Mouse (Mus musculus) Patski (cell line): ENCODE results near the gene Mgat5. TPM values are rescaled to one million over a fixed set of nuclear protein-coding genes. Genes with fewer than 3 reads are reported as not detected.
A peak's percentile ranks its signal among the peaks of the same experiment; 100 is the strongest.

Experiments
- ATAC-seq: fragments of 100-300 bp; one replicate; pipeline ENCODE4 v1.8.0; 2021
- CTCF ChIA-PET: fragments of 350-600 bp; sonication (Branson Sonifier 250); formaldehyde crosslinking; loops from one replicate; lab custom pipeline; 2022; ENCODE audit warnings: inconsistent platforms; lab: Charles Lee
- POLR2A ChIA-PET: fragments of 350-600 bp; sonication (Branson Sonifier 250); formaldehyde crosslinking; loops from one replicate; lab custom pipeline; 2022; ENCODE audit warnings: antibody characterized with exemption, inconsistent platforms; lab: Charles Lee
- DNase-seq: peaks from one replicate; pipeline ENCODE4 v3.0.0-alpha.2; 2011; ENCODE audit warnings: low read depth, low spot score
- H3K27me3 ChIP-seq: fragments of 371-371 bp; one replicate; pipeline ENCODE4 v1.5.1; 2021
- CTCF ChIP-seq: fragments of 100-300 bp; IDR thresholded peaks from one replicate; pipeline ENCODE4 v1.5.1; 2021
- in situ Hi-C: fragments of 300-500 bp; cut with MboI; formaldehyde crosslinking; loops from 3 replicates; pipeline ENCODE4 v1.11.1; 2018; ENCODE audit warnings: low pct_unique_long_range_greater_than_20kb, mixed read lengths
- polyA plus RNA-seq: library from polyadenylated mRNA; unstranded; gene quantifications from one replicate; pipeline ENCODE4 v1.2.3, GENCODE M21; 2021

Mgat5 gene
- polyA plus RNA-seq, 1 experiment from 2014 or later, result 6.6 TPM

- in situ Hi-C loops, result no loop called here
- no peak for TF ChIP-seq CTCF
- no peaks in the 10 kb centered on the region for H3K27me3 ChIP-seq
- POLR2A ChIA-PET, result no interaction called here
- ATAC-seq (no peak), DNase-seq (no peak)
- CTCF ChIA-PET, result interaction anchor here (1.1 to 1.4 kb wide), 2 partner anchors 17 to 29 kb away, joined by 3 to 5 read pairs; no protein-coding TSS in a partner anchor
Measured at GRCm38 (mm10) chr1:127278067-127278466, 73.3 kb downstream of the Mgat5 start.

GRCm38 (mm10) chr1:127280256-127280655 lies 75.4 kb downstream of the Mgat5 start:
- no peak for ATAC-seq
- in situ Hi-C loops, result no loop called here

GRCm38 (mm10) chr1:127284975-127285374 lies 80.2 kb downstream of the Mgat5 start:
- in situ Hi-C loops, result no loop called here
- H3K27me3 ChIP-seq, result no peaks in the 10 kb centered on the region
- ChIA-PET POLR2A (interaction anchor here (0.7 kb wide), 1 partner anchor 71 kb away, joined by 3 read pairs; no protein-coding TSS in a partner anchor), CTCF (interaction anchor here (0.7 kb wide), 1 partner anchor 9 kb away, joined by 4 read pairs; no protein-coding TSS in a partner anchor)
- no peak for TF ChIP-seq CTCF
- no peak for ATAC-seq
- no peak for DNase-seq

More at GRCm38 (mm10) chr1:127280256-127280655, 75.4 kb downstream of the Mgat5 start:
- TF ChIP-seq CTCF, result peak; percentile 42
- no peaks in the 10 kb centered on the region for H3K27me3 ChIP-seq
- DNase-seq, result no peak
- ChIA-PET POLR2A (no interaction called here), CTCF (interaction anchor here (1.1 kb wide), 1 partner anchor 72 kb away, joined by 3 read pairs; no protein-coding TSS in a partner anchor)

- H3K27me3 ChIP-seq, result no peaks in the 10 kb centered on the region
- no peak for TF ChIP-seq CTCF
- in situ Hi-C loops, result no loop called here
- ChIA-PET POLR2A (no interaction called here), CTCF (no interaction called here)
- ATAC-seq (no peak), DNase-seq (no peak)
Measured at GRCm38 (mm10) chr1:127287505-127287904, 82.7 kb downstream of the Mgat5 start.

GRCm38 (mm10) chr1:127290879-127291278 lies 86.1 kb downstream of the Mgat5 start:
- POLR2A ChIA-PET, result interaction anchor here (1.1 kb wide), 1 partner anchor 14 kb away, joined by 3 read pairs; no protein-coding TSS in a partner anchor
- no peaks in the 10 kb centered on the region for H3K27me3 ChIP-seq
- CTCF ChIA-PET, result interaction anchor here (1.0 kb wide), 1 partner anchor 16 kb away, joined by 3 read pairs; no protein-coding TSS in a partner anchor

GRCm38 (mm10) chr1:127291721-127292120 lies 86.9 kb downstream of the Mgat5 start:
- POLR2A ChIA-PET, result no interaction called here
- CTCF ChIA-PET, result interaction anchor here (1.1 kb wide), 1 partner anchor 24 kb away, joined by 3 read pairs; no protein-coding TSS in a partner anchor
- H3K27me3 ChIP-seq, result no peaks in the 10 kb centered on the region
- ATAC-seq (no peak), DNase-seq (no peak)
- in situ Hi-C loops, result loop anchor here (5.0 kb wide), 1 partner anchor 84 kb away; the partner anchor contains the start of gene Mgat5
- no peak for TF ChIP-seq CTCF

More at GRCm38 (mm10) chr1:127290879-127291278, 86.1 kb downstream of the Mgat5 start:
- in situ Hi-C loops, result loop anchor here (5.0 kb wide), 1 partner anchor 84 kb away; the partner anchor contains the start of gene Mgat5
- TF ChIP-seq CTCF, result no peak
- no peak for ATAC-seq
- no peak for DNase-seq

GRCm38 (mm10) chr1:127293286-127293685 lies 88.5 kb downstream of the Mgat5 start:
- no peaks in the 10 kb centered on the region for H3K27me3 ChIP-seq
- no peak for TF ChIP-seq CTCF
- no peak for DNase-seq
- ATAC-seq, result no peak
- ChIA-PET POLR2A (no interaction called here), CTCF (interaction anchor here (1.1 to 2.0 kb wide), 2 partner anchors 9 to 15 kb away, joined by 3 to 4 read pairs; no protein-coding TSS in a partner anchor)
- in situ Hi-C loops, result loop anchor here (5.0 kb wide), 1 partner anchor 86 kb away; the partner anchor contains the start of gene Mgat5

GRCm38 (mm10) chr1:127296815-127297214 lies 92.0 kb downstream of the Mgat5 start:
- no peak for DNase-seq
- ChIA-PET CTCF (no interaction called here), POLR2A (no interaction called here)
- in situ Hi-C loops, result no loop called here
- no peaks in the 10 kb centered on the region for H3K27me3 ChIP-seq
- no peak for TF ChIP-seq CTCF
- ATAC-seq, result no peak

GRCm38 (mm10) chr1:127299774-127300173 lies 95.0 kb downstream of the Mgat5 start:
- DNase-seq (no peak), ATAC-seq (no peak)
- TF ChIP-seq CTCF, result no peak
- H3K27me3 ChIP-seq, result no peaks in the 10 kb centered on the region
- in situ Hi-C loops, result no loop called here
- CTCF ChIA-PET, result no interaction called here
- POLR2A ChIA-PET, result no interaction called here

GRCm38 (mm10) chr1:127301038-127301437 lies 96.2 kb downstream of the Mgat5 start:
- no peak for TF ChIP-seq CTCF

GRCm38 (mm10) chr1:127302620-127303019 lies 97.8 kb downstream of the Mgat5 start:
- ChIA-PET CTCF (interaction anchor here (0.8 kb wide), 1 partner anchor 26 kb away, joined by 3 read pairs; no protein-coding TSS in a partner anchor), POLR2A (interaction anchor here (0.6 to 0.7 kb wide), 2 partner anchors 112 to 148 kb away, joined by 3 to 4 read pairs; no protein-coding TSS in a partner anchor)
- no peak for TF ChIP-seq CTCF
- H3K27me3 ChIP-seq, result no peaks in the 10 kb centered on the region
- ATAC-seq, result no peak
- no peak for DNase-seq
- in situ Hi-C loops, result no loop called here

More at GRCm38 (mm10) chr1:127301038-127301437, 96.2 kb downstream of the Mgat5 start:
- DNase-seq (peak; percentile 49), ATAC-seq (peak; percentile 80)
- in situ Hi-C loops, result no loop called here
- no peaks in the 10 kb centered on the region for H3K27me3 ChIP-seq
- CTCF ChIA-PET, result no interaction called here
- POLR2A ChIA-PET, result no interaction called here
